Mouse (Mus musculus) C2C12 (cell line): ENCODE data around the gene Klhl21. TPM values are rescaled to one million over a fixed set of nuclear protein-coding genes. Genes with fewer than 3 reads are reported as not detected.

ENCODE experiments used
- H3K27me3 ChIP-seq: one replicate; pipeline ENCODE4 v1.6.1; 2011; ENCODE audit not compliant: control insufficient read depth, insufficient read depth, insufficient read length
- H3K36me3 ChIP-seq: one replicate; pipeline ENCODE4 v1.6.1; 2011; ENCODE audit not compliant: control insufficient read depth, insufficient read depth
- H3K4me3 ChIP-seq: one replicate; pipeline ENCODE4 v1.5.1; 2011; ENCODE audit warnings: mild to moderate bottlenecking, control low read depth; ENCODE audit not compliant: poor library complexity, insufficient read depth, severe bottlenecking
- H3K79me2 ChIP-seq: one replicate; pipeline ENCODE4 v1.6.1; 2011; ENCODE audit not compliant: control insufficient read depth, insufficient read depth
- H3K79me3 ChIP-seq: one replicate; pipeline ENCODE4 v1.6.1; 2011; ENCODE audit warnings: low read depth, control low read depth
- H3ac ChIP-seq: one replicate; pipeline ENCODE3; 2011; ENCODE audit warnings: low read depth; ENCODE audit not compliant: control insufficient read depth, insufficient read length
- CEBPB ChIP-seq: IDR thresholded peaks from one replicate; pipeline ENCODE4 v1.6.1; 2011; ENCODE audit warnings: low read depth, mild to moderate bottlenecking, control low read depth, moderate library complexity
- CTCF ChIP-seq: IDR thresholded peaks from one replicate; pipeline ENCODE4 v1.5.1; 2011; ENCODE audit not compliant: control insufficient read depth, insufficient read depth, insufficient read length
- FOSL1 ChIP-seq: IDR thresholded peaks from one replicate; pipeline ENCODE4 v1.8.0; 2011; ENCODE audit warnings: mild to moderate bottlenecking, low read length; ENCODE audit not compliant: poor library complexity, insufficient read depth, severe bottlenecking
- MAX ChIP-seq: IDR thresholded peaks from one replicate; pipeline ENCODE4 v1.6.1; 2011; ENCODE audit warnings: mild to moderate bottlenecking, control low read depth
- MYOD1 ChIP-seq: IDR thresholded peaks from one replicate; pipeline ENCODE4 v1.6.1; 2011; ENCODE audit warnings: low read depth; ENCODE audit not compliant: control insufficient read depth, insufficient read length
- MYOG ChIP-seq: IDR thresholded peaks from one replicate; pipeline ENCODE4 v1.6.1; 2011; ENCODE audit not compliant: control insufficient read depth, insufficient read length; ENCODE audit errors: extremely low read depth
- USF1 ChIP-seq: IDR thresholded peaks from one replicate; pipeline ENCODE4 v1.6.1; 2011; ENCODE audit warnings: low read depth, mild to moderate bottlenecking, control low read depth, moderate library complexity
- polyA plus RNA-seq: library from polyadenylated mRNA; unstranded; fragments of >200 nt; fragmentation: generic; extraction: Trizol; gene quantifications from one replicate; pipeline ENCODE4 v1.2.1, GENCODE M21; 2012; ENCODE audit warnings: missing spikeins

Klhl21 gene
- polyA plus RNA-seq, 1 experiment, result 36.2 TPM

GRCm38 (mm10) chr4:152006137-152006536, 2.5 kb upstream of the Klhl21 start:
- TF ChIP-seq MYOG (no peak), CEBPB (no peak), USF1 (no peak), FOSL1 (no peak), CTCF (no peak), MYOD1 (no peak), MAX (no peak)
- Histone ChIP-seq H3K36me3 (peaks cover 5% of the 10 kb centered on the region), H3ac (no peak overlapping the region), H3K4me3 (no peak overlapping the region), H3K79me2 (peaks cover 24% of the 10 kb centered on the region), H3K27me3 (no peaks in the 10 kb centered on the region), H3K79me3 (peaks cover 14% of the 10 kb centered on the region)

- Histone ChIP-seq H3K36me3 (peaks cover 11% of the 10 kb centered on the region), H3ac (no peak overlapping the region), H3K79me2 (peaks cover 31% of the 10 kb centered on the region), H3K4me3 (no peak overlapping the region), H3K27me3 (no peaks in the 10 kb centered on the region), H3K79me3 (peaks cover 21% of the 10 kb centered on the region)
- TF ChIP-seq CTCF, result no peak
- TF ChIP-seq USF1, result no peak
- no peak for TF ChIP-seq MYOD1
- TF ChIP-seq MYOG, result no peak
- no peak for TF ChIP-seq CEBPB
- no peak for TF ChIP-seq FOSL1
- no peak for TF ChIP-seq MAX
These were observed 1.8 kb upstream of the Klhl21 start for GRCm38 (mm10) chr4:152006812-152007211.

GRCm38 (mm10) chr4:152007481-152008147, 989 bp upstream of the Klhl21 start:
- TF ChIP-seq CEBPB (no peak), USF1 (no peak)
- Histone ChIP-seq H3K79me2 (peaks cover 39% of the 10 kb centered on the region), H3K36me3 (peaks cover 19% of the 10 kb centered on the region), H3K79me3 (peaks cover 29% of the 10 kb centered on the region), H3ac (peak overlapping the region; percentile 21), H3K27me3 (no peaks in the 10 kb centered on the region), H3K4me3 (peak overlapping the region; percentile 79)

GRCm38 (mm10) chr4:152008148-152008500, 479 bp upstream of the Klhl21 start:
- no peak for TF ChIP-seq USF1
- no peak for TF ChIP-seq CTCF
- TF ChIP-seq CEBPB, result no peak
- no peak for TF ChIP-seq MYOG
- no peak for TF ChIP-seq MAX
- TF ChIP-seq FOSL1, result no peak
- no peak for TF ChIP-seq MYOD1
- Histone ChIP-seq H3ac (peak overlapping the region; percentile 50), H3K79me3 (peaks cover 34% of the 10 kb centered on the region)

GRCm38 (mm10) chr4:152009076-152010051, 761 bp downstream of the Klhl21 start:
- Histone ChIP-seq H3K4me3 (peak overlapping the region; percentile 79), H3K79me2 (peaks cover 56% of the 10 kb centered on the region), H3K79me3 (peaks cover 47% of the 10 kb centered on the region), H3K27me3 (no peaks in the 10 kb centered on the region), H3ac (peak overlapping the region; percentile 78), H3K36me3 (peaks cover 34% of the 10 kb centered on the region)
- TF ChIP-seq CEBPB (no peak), MAX (peak; percentile 47), MYOG (no peak), USF1 (no peak), FOSL1 (no peak), MYOD1 (peak; percentile 41), CTCF (no peak)

More at GRCm38 (mm10) chr4:152008148-152008500, 479 bp upstream of the Klhl21 start:
- Histone ChIP-seq H3K36me3 (peaks cover 24% of the 10 kb centered on the region), H3K27me3 (no peaks in the 10 kb centered on the region), H3K79me2 (peaks cover 44% of the 10 kb centered on the region), H3K4me3 (peak overlapping the region; percentile 79)
